Mouse (Mus musculus) E14TG2a.4 (cell line): ENCODE measurements around the gene Gp1bb.

Experiments used
- CTCF ChIP-seq: conservative IDR thresholded peaks from 2 replicates; pipeline ENCODE4 v1.5.1; 2014; ENCODE audit warnings: low read length
- POU5F1 ChIP-seq: IDR thresholded peaks from 2 replicates; pipeline ENCODE4 v1.6.1; 2014; ENCODE audit warnings: low read length, borderline replicate concordance

DNA sequence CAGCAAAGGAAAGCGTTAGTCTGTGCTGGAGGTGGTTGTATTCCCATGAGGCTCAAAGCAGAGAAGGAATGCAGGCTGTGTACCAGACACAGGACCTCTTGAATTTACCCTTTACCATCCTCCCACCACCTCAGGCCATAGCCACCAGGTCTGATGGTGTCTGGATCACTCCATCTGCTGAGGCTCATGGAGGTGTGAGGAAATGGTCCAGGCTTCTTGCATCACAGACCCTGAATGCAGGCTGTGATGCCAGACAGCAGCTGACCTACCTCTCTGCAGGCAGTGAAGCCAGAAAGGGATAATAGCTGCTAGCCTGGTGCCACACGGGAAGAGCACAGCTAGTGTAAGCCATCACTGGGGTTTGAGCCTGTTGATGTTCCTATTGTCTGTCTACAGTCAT lies 16.2 kb upstream of the Gp1bb start:
- TF ChIP-seq CTCF = no peak
- TF ChIP-seq POU5F1 = no peak
